Mouse (Mus musculus) limb, embryonic 10.5 days (tissue): ENCODE measurements around the gene Ggct. TPM values are rescaled to one million over a fixed set of nuclear protein-coding genes. Genes with fewer than 3 reads are reported as not detected.

ENCODE experiments used
- DNase-seq: peaks from one replicate; pipeline ENCODE4 v3.0.0-alpha.2; 2017; ENCODE audit warnings: low spot score
- H3K27ac ChIP-seq: fragments of 300-500 bp; sonication (generic); 2 replicates; pipeline ENCODE4 v1.5.1; 2016; ENCODE audit warnings: mild to moderate bottlenecking
- H3K27me3 ChIP-seq: fragments of 300-500 bp; sonication (generic); 2 replicates; pipeline ENCODE4 v1.6.1; 2016; ENCODE audit warnings: low read depth, mild to moderate bottlenecking; ENCODE audit not compliant: poor library complexity, severe bottlenecking
- H3K36me3 ChIP-seq: fragments of 300-500 bp; sonication (generic); 2 replicates; pipeline ENCODE4 v1.6.1; 2016; ENCODE audit warnings: mild to moderate bottlenecking, moderate library complexity
- H3K4me1 ChIP-seq: fragments of 300-500 bp; sonication (generic); 2 replicates; pipeline ENCODE4 v1.6.1; 2016
- H3K4me3 ChIP-seq: fragments of 300-500 bp; sonication (generic); 2 replicates; pipeline ENCODE4 v1.5.1; 2016; ENCODE audit warnings: mild to moderate bottlenecking, moderate library complexity
- H3K9me3 ChIP-seq: fragments of 300-500 bp; sonication (generic); replicated peaks from 2 replicates; pipeline ENCODE4 v1.6.1; 2016; ENCODE audit warnings: mild to moderate bottlenecking
- WGBS: fragments of 180-500 bp; shearing (Covaris S2); methylation state at CpG from one replicate; pipeline ENCODE4 v1.1.7; 2016; 5-methylcytosine and 5-hydroxymethylcytosine counted together
- polyA plus RNA-seq: library from polyadenylated mRNA; unstranded; fragments of >200 nt; fragmentation: Nextera tagmentation; extraction: Ambion mirVana; gene quantifications from 2 replicates; pipeline ENCODE4 v1.2.1, GENCODE M21; 2016

Ggct gene
- polyA plus RNA-seq, 1 experiment from 2014 or later: 8.5 TPM

- H3K9me3 ChIP-seq: no peaks in the 10 kb centered on the region
- H3K36me3 ChIP-seq: no peaks in the 10 kb centered on the region
- H3K4me3 ChIP-seq: no peak overlapping the region
- no peaks in the 10 kb centered on the region for H3K4me1 ChIP-seq
- WGBS: 89% methylated on average over 4 of the region's 4 CpGs
- no peak overlapping the region for H3K27ac ChIP-seq
- DNase-seq: no peak
- H3K27me3 ChIP-seq: no peaks in the 10 kb centered on the region
These were observed 9.2 kb downstream of the Ggct start for GRCm38 (mm10) chr6:54983526-54984050.

- no peak overlapping the region for H3K4me3 ChIP-seq
- no peak for DNase-seq
- WGBS: 95% methylated on average over 6 of the region's 6 CpGs
- no peaks in the 10 kb centered on the region for H3K9me3 ChIP-seq
- no peaks in the 10 kb centered on the region for H3K36me3 ChIP-seq
- H3K27ac ChIP-seq: no peak overlapping the region
- H3K4me1 ChIP-seq: no peaks in the 10 kb centered on the region
- peaks cover 5% of the 10 kb centered on the region; the same call in 1 of the 2 replicates for H3K27me3 ChIP-seq
These were observed 13.3 kb downstream of the Ggct start for GRCm38 (mm10) chr6:54979426-54979825.

- Histone ChIP-seq H3K9me3 (no peaks in the 10 kb centered on the region), H3K27me3 (peaks cover 32% of the 10 kb centered on the region), H3K4me1 (0 out of 2 replicates have a peak, but pooled peaks cover 8% of the 10 kb centered on the region), H3K27ac (no peak overlapping the region), H3K4me3 (no peak overlapping the region), H3K36me3 (no peaks in the 10 kb centered on the region)
- 82% methylated on average over 1 of the region's 1 CpGs for WGBS
- no peak for DNase-seq
These were observed 17.1 kb downstream of the Ggct start for GRCm38 (mm10) chr6:54975616-54976015.

GRCm38 (mm10) chr6:54974501-54974900, 18.2 kb downstream of the Ggct start:
- Histone ChIP-seq H3K36me3 (no peaks in the 10 kb centered on the region), H3K27ac (no peak overlapping the region), H3K4me1 (0 out of 2 replicates have a peak, but pooled peaks cover 8% of the 10 kb centered on the region), H3K9me3 (no peaks in the 10 kb centered on the region), H3K27me3 (peaks cover 37% of the 10 kb centered on the region), H3K4me3 (no peak overlapping the region)
- DNase-seq: no peak
- 66% methylated on average over 5 of the region's 5 CpGs for WGBS

GRCm38 (mm10) chr6:54972929-54973211, 19.9 kb downstream of the Ggct start:
- no peaks in the 10 kb centered on the region for H3K36me3 ChIP-seq
- peak overlapping the region; percentile 69 for H3K4me3 ChIP-seq
- H3K4me1 ChIP-seq: 0 out of 2 replicates have a peak, but pooled peaks cover 9% of the 10 kb centered on the region
- no peaks in the 10 kb centered on the region for H3K9me3 ChIP-seq
- H3K27ac ChIP-seq: no peak overlapping the region
- no peak for DNase-seq
- WGBS: 18% methylated on average over 5 of the region's 5 CpGs
- H3K27me3 ChIP-seq: peaks cover 44% of the 10 kb centered on the region

GRCm38 (mm10) chr6:54972111-54972928, 20.4 kb downstream of the Ggct start, which contains the start of gene Nod1:
Nod1 (minus strand) TSS chr6:54972612.
- H3K27ac ChIP-seq: peak within 1 kb of the TSS; percentile 83
- H3K4me3 ChIP-seq: peak within 1 kb of the TSS; percentile 69
- H3K27me3 ChIP-seq: peaks cover 48% of the 10 kb centered on the region
- no peaks in the 10 kb centered on the region for H3K36me3 ChIP-seq
- peak; percentile 79 for DNase-seq
- no peaks in the 10 kb centered on the region for H3K9me3 ChIP-seq
- WGBS: 3% methylated on average over 53 of the region's 53 CpGs
- H3K4me1 ChIP-seq: 0 out of 2 replicates have a peak, but pooled peaks cover 14% of the 10 kb centered on the region

GRCm38 (mm10) chr6:54971731-54972110, 21.0 kb downstream of the Ggct start:
- peak overlapping the region; percentile 69 for H3K4me3 ChIP-seq
- peak overlapping the region; percentile 83 for H3K27ac ChIP-seq
- 17% methylated on average over 8 of the region's 8 CpGs for WGBS
- no peaks in the 10 kb centered on the region for H3K9me3 ChIP-seq
- peaks cover 48% of the 10 kb centered on the region for H3K27me3 ChIP-seq
- 0 out of 2 replicates have a peak, but pooled peaks cover 14% of the 10 kb centered on the region for H3K4me1 ChIP-seq
- peak; percentile 36 for DNase-seq
- no peaks in the 10 kb centered on the region for H3K36me3 ChIP-seq

GRCm38 (mm10) chr6:54970506-54970905, 22.2 kb downstream of the Ggct start:
- no peak for DNase-seq
- Histone ChIP-seq H3K27ac (no peak overlapping the region), H3K36me3 (no peaks in the 10 kb centered on the region), H3K9me3 (no peaks in the 10 kb centered on the region), H3K27me3 (peaks cover 48% of the 10 kb centered on the region), H3K4me1 (0 out of 2 replicates have a peak, but pooled peaks cover 14% of the 10 kb centered on the region), H3K4me3 (no peak overlapping the region)
- 77% methylated on average over 9 of the region's 9 CpGs for WGBS

GRCm38 (mm10) chr6:54969801-54970200, 22.9 kb downstream of the Ggct start:
- H3K4me1 ChIP-seq: 0 out of 2 replicates have a peak, but pooled peaks cover 14% of the 10 kb centered on the region
- H3K9me3 ChIP-seq: no peaks in the 10 kb centered on the region
- no peaks in the 10 kb centered on the region for H3K36me3 ChIP-seq
- DNase-seq: no peak
- no peak overlapping the region for H3K27ac ChIP-seq
- no peak overlapping the region for H3K4me3 ChIP-seq
- 73% methylated on average over 2 of the region's 2 CpGs for WGBS
- peaks cover 46% of the 10 kb centered on the region for H3K27me3 ChIP-seq

GRCm38 (mm10) chr6:54967591-54967990, 25.2 kb downstream of the Ggct start:
- Histone ChIP-seq H3K4me3 (0 out of 2 replicates have a peak overlapping the region, but pooled peaks have one; percentile 6), H3K27me3 (peaks cover 30% of the 10 kb centered on the region), H3K27ac (no peak overlapping the region), H3K9me3 (no peaks in the 10 kb centered on the region), H3K4me1 (0 out of 2 replicates have a peak, but pooled peaks cover 14% of the 10 kb centered on the region), H3K36me3 (no peaks in the 10 kb centered on the region)
- no peak for DNase-seq
- 29% methylated on average over 10 of the region's 10 CpGs for WGBS

GRCm38 (mm10) chr6:54965234-54965633, 27.5 kb downstream of the Ggct start:
- H3K27me3 ChIP-seq: peaks cover 16% of the 10 kb centered on the region
- H3K4me1 ChIP-seq: 0 out of 2 replicates have a peak, but pooled peaks cover 6% of the 10 kb centered on the region
- WGBS: 61% methylated on average over 5 of the region's 5 CpGs
- H3K27ac ChIP-seq: no peak overlapping the region
- DNase-seq: no peak
- H3K36me3 ChIP-seq: no peaks in the 10 kb centered on the region
- H3K4me3 ChIP-seq: no peak overlapping the region
- H3K9me3 ChIP-seq: no peaks in the 10 kb centered on the region

GRCm38 (mm10) chr6:54964755-54965154, 28.0 kb downstream of the Ggct start:
- no peak for DNase-seq
- Histone ChIP-seq H3K27me3 (peaks cover 12% of the 10 kb centered on the region), H3K9me3 (no peaks in the 10 kb centered on the region), H3K36me3 (no peaks in the 10 kb centered on the region), H3K4me1 (0 out of 2 replicates have a peak, but pooled peaks cover 6% of the 10 kb centered on the region), H3K4me3 (no peak overlapping the region), H3K27ac (no peak overlapping the region)
- WGBS: 45% methylated on average over 1 of the region's 1 CpGs

- WGBS: 86% methylated on average over 2 of the region's 2 CpGs
- Histone ChIP-seq H3K9me3 (no peaks in the 10 kb centered on the region), H3K36me3 (no peaks in the 10 kb centered on the region), H3K27me3 (peaks cover 10% of the 10 kb centered on the region), H3K4me1 (0 out of 2 replicates have a peak, but pooled peaks cover 6% of the 10 kb centered on the region), H3K27ac (no peak overlapping the region), H3K4me3 (no peak overlapping the region)
- DNase-seq: no peak
These were observed 29.2 kb downstream of the Ggct start for GRCm38 (mm10) chr6:54963599-54963998.
